28 mouse cellular contexts compared by ENCODE assay signal in the genomic region with DNA sequence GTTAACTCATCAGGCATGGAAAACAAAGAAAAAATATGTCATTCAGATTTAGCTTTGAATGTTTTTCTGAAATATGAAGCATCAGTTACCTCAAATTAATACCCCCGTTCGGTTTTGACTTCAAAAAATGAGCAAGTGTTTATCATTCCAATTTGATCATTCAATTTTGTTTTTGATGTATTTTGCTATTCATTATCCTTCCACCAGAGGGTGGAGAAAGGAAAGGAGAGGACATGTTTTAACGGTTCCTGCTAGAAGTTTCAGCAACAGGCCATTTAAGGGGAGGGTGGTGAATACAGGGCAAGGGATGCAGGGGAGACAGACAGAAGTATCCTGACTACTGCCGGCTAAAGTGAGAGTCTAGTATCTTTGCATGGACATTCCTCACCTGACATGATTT. TPM values are rescaled to one million over a fixed set of nuclear protein-coding genes. Genes with fewer than 3 reads are reported as not detected.
DNase-seq lines count a peak whose midpoint lies in the region; ATAC-seq and TF ChIP-seq lines count a peak whose summit lies in the region.
"Had no signal": no experiment of that assay in that cellular context is flagged by ENCODE, and none has a peak within 500 bp of the region (broad histone marks: within the 10 kb centered on the region; RNA-seq: fewer than 3 reads in every experiment).

No protein-coding gene starts in this region.

- 0 out of 2 replicates have a peak, but pooled peaks cover 5% of the 10 kb centered on the region for H3K4me1 ChIP-seq in hindbrain, embryonic 14.5 days (replicated peaks; ENCODE audit: control insufficient read depth, insufficient read depth, low read length)
- H3K4me1 ChIP-seq in hindbrain, embryonic 11.5 days (replicated peaks; ENCODE audit: control insufficient read depth, insufficient read depth, low read length) = no peaks in the 10 kb centered on the region
- H3K4me1 ChIP-seq: intestine, embryonic 15.5 days; kidney, embryonic 15.5 days; megakaryocyte, embryonic 14.5 days had no signal

- no peak overlapping the region for H3K4me2 ChIP-seq in hindbrain, embryonic 14.5 days (replicated peaks)
- H3K4me2 ChIP-seq in hindbrain, embryonic 11.5 days (replicated peaks; ENCODE audit: low read depth, low read length) = no peak overlapping the region
- H3K4me2 ChIP-seq: embryonic facial prominence, embryonic 13.5 days; forebrain, embryonic 13.5 days; heart, embryonic 13.5 days; hindbrain, embryonic 15.5 days; intestine, embryonic 15.5 days; kidney, embryonic 15.5 days; limb, embryonic 12.5 days; liver, embryonic 11.5 days had no signal

- no peaks in the 10 kb centered on the region for H3K36me3 ChIP-seq in hindbrain, embryonic 14.5 days (replicated peaks; ENCODE audit: control insufficient read depth, insufficient read depth)
- H3K36me3 ChIP-seq in hindbrain, embryonic 11.5 days (ENCODE audit: control insufficient read depth, insufficient read depth, low read length) = no peaks in the 10 kb centered on the region
- H3K36me3 ChIP-seq: embryonic facial prominence, embryonic 13.5 days; heart, embryonic 13.5 days; hindbrain, embryonic 15.5 days; intestine, embryonic 15.5 days; kidney, embryonic 15.5 days; limb, embryonic 12.5 days had no signal

- H3K9me3 ChIP-seq in hindbrain, embryonic 14.5 days (ENCODE audit: control insufficient read depth, low read length) = no peaks in the 10 kb centered on the region
- H3K9me3 ChIP-seq in hindbrain, embryonic 11.5 days (ENCODE audit: control insufficient read depth, low read length) = no peaks in the 10 kb centered on the region
- H3K9me3 ChIP-seq: embryonic facial prominence, embryonic 13.5 days; forebrain, embryonic 13.5 days; heart, embryonic 13.5 days; hindbrain, embryonic 15.5 days; intestine, embryonic 15.5 days; kidney, embryonic 15.5 days; limb, embryonic 12.5 days had no signal

- H3K27ac ChIP-seq in hindbrain, embryonic 14.5 days = no peak overlapping the region
- no peak overlapping the region for H3K27ac ChIP-seq in hindbrain, embryonic 11.5 days (ENCODE audit: low read depth, low read length)
- H3K27ac ChIP-seq in left cerebral cortex, adult 2 months = no peak overlapping the region
- H3K27ac ChIP-seq: embryonic facial prominence, embryonic 13.5 days; forebrain, embryonic 13.5 days; heart, embryonic 13.5 days; hindbrain, embryonic 15.5 days; intestine, embryonic 15.5 days; kidney, embryonic 15.5 days; limb, embryonic 12.5 days had no signal

- in situ Hi-C loops in Patski (cut with MboI; ENCODE audit: low pct_unique_long_range_greater_than_20kb) = loop anchor here (5.0 kb wide), 2 partner anchors 74 to 294 kb away; no protein-coding TSS in a partner anchor

- POLR2A ChIA-PET in Patski (lab: Charles Lee) = interaction anchor here (0.8 kb wide), 1 partner anchor 908 kb away, joined by 3 read pairs; no protein-coding TSS in a partner anchor

- WGBS in hindbrain, embryonic 14.5 days = 74% methylated on average over 4 of the region's 4 CpGs
- WGBS in hindbrain, embryonic 11.5 days = 83% methylated on average over 4 of the region's 4 CpGs

- intact Hi-C loops in left cerebral cortex, adult 2 months (cut with DNase I) = loop anchor here (5.0 to 10.0 kb wide), 2 partner anchors 176 to 449 kb away; no protein-coding TSS in a partner anchor
- intact Hi-C loops in left cerebral cortex, postnatal 10 days (cut with DNase I) = loop anchor here (10.0 kb wide), 2 partner anchors 296 to 864 kb away; no protein-coding TSS in a partner anchor

- ATAC-seq in hindbrain, embryonic 14.5 days (ENCODE audit: low FRiP score) = no peak
- ATAC-seq in hindbrain, embryonic 11.5 days (ENCODE audit: low FRiP score) = no peak
- ATAC-seq in Patski = no peak
- ATAC-seq: forebrain, embryonic 13.5 days; intestine, embryonic 15.5 days; liver, postnatal 0 days had no signal

- no peak overlapping the region for H3K4me3 ChIP-seq in hindbrain, embryonic 14.5 days (replicated peaks; ENCODE audit: low read length)
- no peak overlapping the region for H3K4me3 ChIP-seq in hindbrain, embryonic 11.5 days (ENCODE audit: low read depth, low read length)
- no peak overlapping the region for H3K4me3 ChIP-seq in left cerebral cortex, adult 2 months
- H3K4me3 ChIP-seq: embryonic facial prominence, embryonic 13.5 days; erythroblast, embryonic 14.5 days; forebrain, embryonic 13.5 days; heart, embryonic 13.5 days; hindbrain, embryonic 15.5 days; intestine, embryonic 15.5 days; kidney, embryonic 15.5 days; limb, embryonic 12.5 days; megakaryocyte, embryonic 14.5 days had no signal

- no peak overlapping the region for H3K9ac ChIP-seq in hindbrain, embryonic 14.5 days
- H3K9ac ChIP-seq in hindbrain, embryonic 11.5 days (ENCODE audit: low read depth, low read length) = no peak overlapping the region
- H3K9ac ChIP-seq: embryonic facial prominence, embryonic 13.5 days; forebrain, embryonic 13.5 days; heart, embryonic 13.5 days; hindbrain, embryonic 15.5 days; intestine, embryonic 15.5 days; kidney, embryonic 15.5 days; limb, embryonic 12.5 days; liver, postnatal 0 days had no signal

- H3K27me3 ChIP-seq in hindbrain, embryonic 14.5 days (ENCODE audit: control insufficient read depth, insufficient read depth, low read length) = no peaks in the 10 kb centered on the region
- no peaks in the 10 kb centered on the region for H3K27me3 ChIP-seq in hindbrain, embryonic 11.5 days (ENCODE audit: control insufficient read depth, insufficient read depth, low read length)
- H3K27me3 ChIP-seq in Patski = no peaks in the 10 kb centered on the region
- H3K27me3 ChIP-seq: forebrain, embryonic 13.5 days; hindbrain, embryonic 15.5 days; intestine, embryonic 15.5 days; kidney, embryonic 15.5 days; limb, embryonic 12.5 days; megakaryocyte, embryonic 14.5 days had no signal

- DNase-seq in hindbrain, embryonic 14.5 days (ENCODE audit: low spot score) = peak; percentile 38
- DNase-seq in hindbrain, embryonic 11.5 days (ENCODE audit: low spot score) = no peak
- DNase-seq in left cerebral cortex, adult 2 months (ENCODE audit: extremely low spot score in 1 of 2, low spot score in 2 of 2) = no peak
- DNase-seq in left cerebral cortex, postnatal 10 days (ENCODE audit: extremely low spot score in 1 of 2, low spot score in 2 of 2) = no peak
- DNase-seq in 3T3-L1 (ENCODE audit: low read depth, low spot score) (peak; percentile 39), Patski (ENCODE audit: low read depth, low spot score) (no peak)
- DNase-seq in adrenal gland, adult 2 months = no peak
- no peak for DNase-seq in cerebellum, postnatal 25 days
- DNase-seq: adrenal gland, postnatal 36 days; cerebellum, adult 18-20 months; cerebellum, postnatal 14 days; embryo, embryonic 11 days; liver, postnatal 0 days; lung, postnatal 36 days had no signal

- CTCF ChIA-PET in Patski (lab: Charles Lee) = interaction anchor here (0.8 to 1.6 kb wide), 2 partner anchors 8 to 289 kb away, joined by 5 read pairs; no protein-coding TSS in a partner anchor

- TF ChIP-seq CTCF in left cerebral cortex, adult 2 months (IDR thresholded peaks at IDR 0.05) = peak; percentile 58
- peak; percentile 49 for TF ChIP-seq CTCF in Patski (IDR thresholded peaks at IDR 0.05)

RNA-seq across cellular contexts. Expression of a gene that starts 7.3 kb away (rescaled TPM):
- 39.7 and 40.4 TPM in 2 replicates for polyA plus RNA-seq in hindbrain, embryonic 14.5 days (2014; fragmentation: Nextera tagmentation; extraction: Ambion mirVana)
- 2.1 and 2.8 TPM in 2 replicates for polyA plus RNA-seq in hindbrain, embryonic 11.5 days (2014; fragmentation: Nextera tagmentation; extraction: Ambion mirVana)
- 100 to 1,000 TPM; 225 to 245 TPM for total RNA-seq in left cerebral cortex, adult 2 months (2021)
- total RNA-seq in left cerebral cortex, postnatal 10 days (2021) = 100 to 1,000 TPM; 219 to 226 TPM
- polyA plus RNA-seq in Patski (2021) = 0.24 TPM
- under 1 TPM; 0.24 to 0.32 TPM for total RNA-seq in adrenal gland, adult 2 months (2021)
- polyA plus RNA-seq in adrenal gland, adult 2 months (2012; rRNA removed) = 0.03 and 0.04 TPM in 2 replicates
- total RNA-seq: granulocyte monocyte progenitor cell, adult 5-6 weeks; MEL; monocyte, adult 5-6 weeks; neutrophil, adult 5-6 weeks had no signal
- polyA plus RNA-seq: erythroblast, embryonic 14.5 days; liver, postnatal 0 days had no signal

Comparison
In these comparisons a context has a peak if more than half of its experiments do, and no peak if none do; other contexts are left out.
1. DNase-seq: peak in hindbrain, embryonic 14.5 days (single experiment) and 3T3-L1 (single experiment); none in hindbrain, embryonic 11.5 days (single experiment), left cerebral cortex, adult 2 months (0 of 2), left cerebral cortex, postnatal 10 days (0 of 2), Patski (single experiment), adrenal gland, adult 2 months (single experiment) and cerebellum, postnatal 25 days (0 of 2).
2. RNA of a gene that starts 7.3 kb away (polyA plus RNA-seq): 39.7 to 40.4 TPM in hindbrain, embryonic 14.5 days; 2.1 to 2.8 TPM in hindbrain, embryonic 11.5 days, 0.24 TPM in Patski (single experiment) and 0.03 to 0.04 TPM in adrenal gland, adult 2 months; every median in the first group is over 10 times any median in the second.